Mouse (Mus musculus) lung, embryonic 14.5 days (tissue): Measurements from ENCODE around the gene Rassf5. TPM values are rescaled to one million over a fixed set of nuclear protein-coding genes. Genes with fewer than 3 reads are reported as not detected.

Experiments
- ATAC-seq: fragments of 200-750 bp; cut with Nextera tagmentation; 2 replicates; pipeline ENCODE4 v1.8.0; 2017; ENCODE audit warnings: mild to moderate bottlenecking, moderate TSS enrichment, moderate library complexity; ENCODE audit not compliant: insufficient read depth
- DNase-seq: peaks from one replicate; pipeline ENCODE4 v3.0.0-alpha.2; 2015
- H3K27ac ChIP-seq: fragments of 300-500 bp; sonication (generic); 2 replicates; pipeline ENCODE4 v1.5.1; 2014; ENCODE audit warnings: low read depth, mild to moderate bottlenecking, moderate library complexity
- H3K27me3 ChIP-seq: fragments of 300-500 bp; sonication (generic); 2 replicates; pipeline ENCODE4 v1.6.1; 2014; ENCODE audit warnings: low read length, control low read depth; ENCODE audit not compliant: insufficient read depth
- H3K36me3 ChIP-seq: fragments of 300-500 bp; sonication (generic); 2 replicates; pipeline ENCODE4 v1.6.1; 2014; ENCODE audit warnings: control low read depth; ENCODE audit not compliant: insufficient read depth
- H3K4me1 ChIP-seq: fragments of 300-500 bp; sonication (generic); 2 replicates; pipeline ENCODE4 v1.6.1; 2014; ENCODE audit warnings: antibody characterized with exemption, control low read depth; ENCODE audit not compliant: insufficient read depth
- H3K4me2 ChIP-seq: fragments of 300-500 bp; sonication (generic); 2 replicates; pipeline ENCODE4 v1.6.1; 2014; ENCODE audit warnings: mild to moderate bottlenecking
- H3K4me3 ChIP-seq: fragments of 300-500 bp; sonication (generic); 2 replicates; pipeline ENCODE4 v1.5.1; 2014; ENCODE audit warnings: low read depth, low read length
- H3K9ac ChIP-seq: fragments of 300-500 bp; sonication (generic); 2 replicates; pipeline ENCODE4 v1.6.1; 2014
- H3K9me3 ChIP-seq: fragments of 300-500 bp; sonication (generic); 2 replicates; pipeline ENCODE4 v1.6.1; 2016; ENCODE audit warnings: low read depth, low read length, control low read depth
- CTCF ChIP-seq: IDR thresholded peaks from 2 replicates; pipeline ENCODE4 v1.5.1; 2016; ENCODE audit warnings: antibody characterized with exemption, low read depth
- WGBS: fragments of 180-500 bp; shearing (Covaris S2); extraction: QIAGEN DNeasy Blood & Tissue Kit; methylation state at CpG from one replicate; pipeline ENCODE4 v1.1.7; 2014; 5-methylcytosine and 5-hydroxymethylcytosine counted together
- polyA plus RNA-seq: library from polyadenylated mRNA; unstranded; fragments of >200 nt; fragmentation: Nextera tagmentation; extraction: Ambion mirVana; gene quantifications from 2 replicates; pipeline ENCODE4 v1.2.1, GENCODE M21; 2014

The Rassf5 gene
- polyA plus RNA-seq, 1 experiment from 2014 or later, result 3.1 TPM

DNA sequence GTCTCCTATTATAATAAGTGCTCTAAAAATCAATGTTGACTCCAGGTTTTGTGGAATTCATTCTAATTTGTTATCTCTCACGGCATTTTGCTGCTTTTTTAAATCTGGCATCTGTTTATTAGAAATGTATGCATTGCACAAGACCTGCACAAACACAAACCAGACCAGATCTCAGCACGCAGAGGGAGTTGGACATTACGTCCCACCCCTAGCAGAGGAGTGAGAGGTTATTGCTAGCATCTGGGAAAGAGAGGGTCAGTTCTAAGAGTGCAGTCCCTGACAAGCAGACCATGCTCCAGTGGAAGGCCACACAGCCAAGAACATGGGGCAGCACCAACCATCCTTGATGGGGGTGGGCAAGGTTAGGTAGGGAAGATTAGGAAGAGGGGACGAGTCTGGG is 39.6 kb upstream of the Rassf5 start:
- Histone ChIP-seq H3K27me3 (no peaks in the 10 kb centered on the region), H3K36me3 (peaks cover 16% of the 10 kb centered on the region; the same call in 1 of the 2 replicates), H3K4me3 (no peak overlapping the region), H3K4me2 (no peak overlapping the region), H3K9me3 (no peaks in the 10 kb centered on the region), H3K9ac (no peak overlapping the region), H3K27ac (no peak overlapping the region), H3K4me1 (no peaks in the 10 kb centered on the region)
- DNase-seq, result no peak
- no peak for TF ChIP-seq CTCF
- no peak for ATAC-seq
- WGBS, result 69% methylated on average over 4 of the region's 4 CpGs

DNA sequence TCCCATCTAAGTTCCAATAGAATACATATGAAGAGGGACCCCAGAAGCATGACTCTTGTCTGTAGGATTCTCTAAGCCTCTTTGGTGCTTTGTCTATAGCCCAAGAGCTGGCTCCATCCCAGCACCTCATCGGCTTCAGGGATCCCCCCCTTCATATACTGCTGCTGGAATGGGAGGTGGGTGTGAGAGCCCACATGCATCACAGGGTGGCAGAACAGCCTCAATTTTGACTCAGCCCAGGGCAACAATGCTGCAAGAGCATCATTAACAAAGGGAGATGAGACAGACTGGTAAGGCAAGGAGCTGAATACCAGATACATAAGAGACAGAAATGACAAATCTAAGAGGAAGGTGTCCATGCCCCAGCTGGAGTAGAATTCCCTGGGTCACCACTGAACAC is 39.1 kb upstream of the Rassf5 start:
- peaks cover 11% of the 10 kb centered on the region; the same call in 1 of the 2 replicates for H3K36me3 ChIP-seq
- no peak overlapping the region for H3K4me2 ChIP-seq
- no peak for TF ChIP-seq CTCF
- ATAC-seq (no peak), DNase-seq (no peak)
- H3K9me3 ChIP-seq, result no peaks in the 10 kb centered on the region
- no peak overlapping the region for H3K27ac ChIP-seq
- no peak overlapping the region for H3K4me3 ChIP-seq
- no peaks in the 10 kb centered on the region for H3K27me3 ChIP-seq
- H3K4me1 ChIP-seq, result no peaks in the 10 kb centered on the region; the same call in 1 of the 2 replicates
- H3K9ac ChIP-seq, result no peak overlapping the region
- 76% methylated on average over 1 of the region's 1 CpGs for WGBS

GRCm38 (mm10) chr1:131281731-131282130 is 36.7 kb upstream of the Rassf5 start:
- H3K9me3 ChIP-seq, result no peaks in the 10 kb centered on the region
- no peak overlapping the region for H3K9ac ChIP-seq
- 43% methylated on average over 4 of the region's 4 CpGs for WGBS
- no peaks in the 10 kb centered on the region for H3K27me3 ChIP-seq
- no peak for DNase-seq
- no peak for TF ChIP-seq CTCF
- H3K4me3 ChIP-seq, result no peak overlapping the region
- no peak overlapping the region for H3K27ac ChIP-seq
- H3K36me3 ChIP-seq, result 0 out of 2 replicates have a peak, but pooled peaks cover 3% of the 10 kb centered on the region
- no peaks in the 10 kb centered on the region; the same call in none of the 2 replicates for H3K4me1 ChIP-seq
- no peak overlapping the region for H3K4me2 ChIP-seq
- ATAC-seq, result no peak

DNA sequence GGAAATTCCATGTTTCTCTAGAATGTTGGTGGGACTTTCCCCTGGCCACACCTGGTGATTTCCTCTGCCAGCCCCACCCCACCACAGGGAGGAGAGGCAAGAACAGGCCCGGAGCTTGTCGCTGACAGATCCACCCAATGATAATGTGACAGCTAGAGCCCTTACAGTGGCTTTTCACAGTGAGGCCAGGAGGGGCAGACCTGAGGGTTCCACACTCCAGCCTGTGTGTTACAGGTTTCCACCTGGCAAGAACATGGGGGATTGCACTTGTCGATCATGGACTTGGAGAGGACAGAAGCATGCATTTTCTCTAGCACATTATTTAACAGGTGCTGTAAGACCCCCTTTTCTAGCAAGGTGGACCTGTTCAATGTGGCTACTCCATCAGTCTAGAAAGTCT is 35.2 kb upstream of the Rassf5 start:
- no peaks in the 10 kb centered on the region for H3K27me3 ChIP-seq
- no peak overlapping the region for H3K27ac ChIP-seq
- no peak for TF ChIP-seq CTCF
- ATAC-seq, result no peak
- H3K36me3 ChIP-seq, result no peaks in the 10 kb centered on the region
- WGBS, result 27% methylated on average over 3 of the region's 3 CpGs
- no peak for DNase-seq
- no peaks in the 10 kb centered on the region; the same call in none of the 2 replicates for H3K4me1 ChIP-seq
- no peak overlapping the region for H3K4me3 ChIP-seq
- no peak overlapping the region for H3K4me2 ChIP-seq
- no peaks in the 10 kb centered on the region for H3K9me3 ChIP-seq
- no peak overlapping the region for H3K9ac ChIP-seq

- DNase-seq, result no peak
- Histone ChIP-seq H3K36me3 (no peaks in the 10 kb centered on the region), H3K4me3 (peak within 1 kb of the TSS; percentile 37), H3K27me3 (no peaks in the 10 kb centered on the region), H3K4me1 (no peaks in the 10 kb centered on the region; the same call in none of the 2 replicates), H3K4me2 (peak within 1 kb of the TSS; percentile 61), H3K9ac (peak within 1 kb of the TSS; percentile 42), H3K27ac (no peak within 1 kb of the TSS), H3K9me3 (no peaks in the 10 kb centered on the region)
- peak; percentile 18; the same call in 1 of the 2 replicates for ATAC-seq
- WGBS, result 25% methylated on average over 4 of the region's 4 CpGs
- TF ChIP-seq CTCF, result no peak
Measured at GRCm38 (mm10) chr1:131279456-131279776, 34.4 kb upstream of the Rassf5 start, which contains the start of gene Ikbke. TSS of gene Ikbke (minus strand) at chr1:131279606.

DNA sequence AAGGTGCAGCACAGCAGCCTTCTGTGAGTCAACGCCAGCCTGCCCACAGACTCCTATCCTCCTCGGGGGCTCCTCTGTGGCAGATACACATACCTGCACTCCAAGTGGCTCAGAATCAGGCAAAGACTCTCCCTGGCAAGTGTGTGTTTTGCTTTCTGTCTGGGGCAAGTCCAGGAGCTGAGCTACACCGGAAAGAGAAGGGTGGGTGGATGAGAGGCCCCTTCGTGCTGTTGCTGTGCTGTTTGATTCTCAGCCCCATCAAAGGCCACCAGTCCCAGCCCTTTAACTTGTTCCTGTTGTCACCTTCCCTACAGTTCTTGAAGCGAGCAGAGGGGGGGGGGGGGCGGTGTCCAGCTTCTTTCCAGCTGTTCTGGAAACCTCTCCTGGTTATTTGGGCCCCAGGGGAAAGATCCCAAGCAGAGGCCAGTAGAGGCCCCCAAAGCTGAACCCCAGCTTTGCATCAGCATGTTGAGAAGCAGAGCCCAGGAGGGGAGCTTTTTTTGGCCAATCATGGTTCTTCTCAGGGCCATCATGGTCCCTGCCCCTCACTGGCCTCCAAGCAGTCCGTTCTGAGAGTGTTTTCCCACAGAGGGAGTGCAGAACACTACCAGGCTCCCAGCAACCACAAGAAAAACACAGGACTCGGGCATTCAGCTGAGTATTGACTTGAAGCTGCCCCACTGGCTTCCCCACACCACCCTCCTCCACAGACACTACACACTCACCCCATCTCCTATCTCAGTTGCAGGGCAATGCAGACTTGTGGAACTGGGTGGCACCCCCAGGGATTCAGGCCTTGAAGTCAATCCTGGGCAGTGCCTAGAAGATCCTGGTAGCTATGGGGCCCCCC is 33.8 kb upstream of the Rassf5 start:
- Histone ChIP-seq H3K9ac (peak overlapping the region; percentile 42), H3K9me3 (no peaks in the 10 kb centered on the region), H3K4me3 (peak overlapping the region; percentile 37), H3K4me1 (no peaks in the 10 kb centered on the region; the same call in none of the 2 replicates), H3K36me3 (no peaks in the 10 kb centered on the region), H3K27me3 (no peaks in the 10 kb centered on the region), H3K27ac (no peak overlapping the region), H3K4me2 (peak overlapping the region; percentile 61)
- DNase-seq, result no peak
- ATAC-seq, result peak; percentile 10; the same call in 1 of the 2 replicates
- WGBS, result 30% methylated on average over 8 of the region's 8 CpGs
- TF ChIP-seq CTCF, result no peak

- Histone ChIP-seq H3K4me2 (no peak overlapping the region), H3K4me1 (no peaks in the 10 kb centered on the region; the same call in none of the 2 replicates), H3K9me3 (no peaks in the 10 kb centered on the region), H3K9ac (no peak overlapping the region), H3K27ac (no peak overlapping the region), H3K27me3 (no peaks in the 10 kb centered on the region), H3K4me3 (no peak overlapping the region), H3K36me3 (no peaks in the 10 kb centered on the region)
- no peak for DNase-seq
- no peak for ATAC-seq
- no peak for TF ChIP-seq CTCF
Measured at GRCm38 (mm10) chr1:131276831-131277230, 31.8 kb upstream of the Rassf5 start.
